Mouse (Mus musculus): ENCODE data around the gene Stx1b. TPM values are rescaled to one million over a fixed set of nuclear protein-coding genes. Genes with fewer than 3 reads are reported as not detected.

Stx1b gene
- total and polyA plus RNA-seq, 3 experiments = 0.15 to 0.56 TPM; not detected in 1

GRCm38 (mm10) chr7:127763642-127764041 lies 60.7 kb downstream of the Stx1b start (continued):
- TF ChIP-seq RAD21 (IDR thresholded peaks at IDR 0.05; ENCODE audit: low read depth, low read length) (no peak), GATA1 (IDR thresholded peaks at IDR 0.05; ENCODE audit: low read depth, low read length) (peak; percentile 68), SMC3 (IDR thresholded peaks at IDR 0.05; ENCODE audit: low read depth, low read length) (no peak), POLR2AphosphoS5 (IDR thresholded peaks at IDR 0.05; ENCODE audit: borderline replicate concordance, low read depth, low read length) (no peak), MAX (IDR thresholded peaks at IDR 0.05; ENCODE audit: low read length) (no peak), CHD2 (IDR thresholded peaks at IDR 0.05; ENCODE audit: low read length) (no peak), NRF1 (IDR thresholded peaks at IDR 0.05; ENCODE audit: insufficient read depth, low read depth, low read length, poor library complexity, severe bottlenecking) (no peak), TAL1 (IDR thresholded peaks at IDR 0.05; ENCODE audit: low read length) (no peak), ZC3H11A (IDR thresholded peaks at IDR 0.05; ENCODE audit: low read depth, low read length) (no peak), RCOR1 (IDR thresholded peaks at IDR 0.05; ENCODE audit: low read depth, low read length) (no peak), SIN3A (IDR thresholded peaks at IDR 0.05; ENCODE audit: low read length) (peak; percentile 55; the same call in 1 of the 2 replicates)

- no peak overlapping the region for H3K4me3 ChIP-seq (ENCODE audit: control insufficient read depth in 1 of 2, insufficient read depth in 1 of 2, low read depth in 2 of 2, low read length in 2 of 2)
- H3K4me1 ChIP-seq (ENCODE audit: control insufficient read depth in 1 of 2, insufficient read depth in 2 of 2, low read length in 2 of 2) = peaks cover 13 to 22% of the 10 kb centered on the region in 2 experiments
- no peak overlapping the region for H3K27ac ChIP-seq (ENCODE audit: control insufficient read depth, low read depth, low read length)
- DNase-seq (ENCODE audit: low read depth, low spot score) = peak; percentile 73
- peak; percentile 57 for TF ChIP-seq ZC3H11A (IDR thresholded peaks at IDR 0.05; ENCODE audit: low read depth, low read length)
- peak; percentile 74 for TF ChIP-seq SMC3 (IDR thresholded peaks at IDR 0.05; ENCODE audit: low read depth, low read length)
- peak; percentile 81 for TF ChIP-seq RAD21 (IDR thresholded peaks at IDR 0.05; ENCODE audit: low read depth, low read length)
- TF ChIP-seq SIN3A (IDR thresholded peaks at IDR 0.05; ENCODE audit: low read length) = no peak
- TF ChIP-seq ETS1 (IDR thresholded peaks at IDR 0.05; ENCODE audit: low read depth, low read length) = no peak
- peak; percentile 84 to 95 (median 93) for TF ChIP-seq CTCF (IDR thresholded peaks at IDR 0.05 in 2 of 3, conservative IDR thresholded peaks at IDR 0.05 in 1 of 3; ENCODE audit: control insufficient read depth in 1 of 3, insufficient read depth in 1 of 3, low read depth in 2 of 3, low read length in 3 of 3, poor library complexity in 1 of 3, severe bottlenecking in 1 of 3)
- no peak overlapping the region for H3K9ac ChIP-seq (ENCODE audit: control insufficient read depth, low read depth, low read length, poor library complexity, severe bottlenecking)
- peaks cover 0 to 17% of the 10 kb centered on the region in 2 experiments; a peak in 2 of 4 replicates for H3K36me3 ChIP-seq (ENCODE audit: control insufficient read depth in 1 of 2, insufficient read depth in 2 of 2, low read length in 2 of 2)
- H3K79me2 ChIP-seq (ENCODE audit: control insufficient read depth, insufficient read depth, low read length, poor library complexity) = no peaks in the 10 kb centered on the region
- H3K9me3 ChIP-seq (replicated peaks; ENCODE audit: insufficient read depth, low read length) = no peaks in the 10 kb centered on the region
- H3K27me3 ChIP-seq (ENCODE audit: control insufficient read depth in 1 of 2, insufficient read depth in 2 of 2, low read length in 2 of 2) = no peaks in the 10 kb centered on the region
Observed at GRCm38 (mm10) chr7:127761026-127761425, 63.3 kb downstream of the Stx1b start.

- Histone ChIP-seq H3K4me3 (ENCODE audit: control insufficient read depth in 1 of 2, insufficient read depth in 1 of 2, low read depth in 2 of 2, low read length in 2 of 2) (no peak overlapping the region), H3K27ac (ENCODE audit: control insufficient read depth, low read depth, low read length) (no peak overlapping the region), H3K27me3 (ENCODE audit: control insufficient read depth in 1 of 2, insufficient read depth in 2 of 2, low read length in 2 of 2) (no peaks in the 10 kb centered on the region), H3K9ac (ENCODE audit: control insufficient read depth, low read depth, low read length, poor library complexity, severe bottlenecking) (no peak overlapping the region), H3K9me3 (replicated peaks; ENCODE audit: insufficient read depth, low read length) (no peaks in the 10 kb centered on the region), H3K79me2 (ENCODE audit: control insufficient read depth, insufficient read depth, low read length, poor library complexity) (no peaks in the 10 kb centered on the region), H3K4me1 (ENCODE audit: control insufficient read depth in 1 of 2, insufficient read depth in 2 of 2, low read length in 2 of 2) (peaks cover 13 to 22% of the 10 kb centered on the region in 2 experiments), H3K36me3 (ENCODE audit: control insufficient read depth in 1 of 2, insufficient read depth in 2 of 2, low read length in 2 of 2) (peaks cover 0 to 17% of the 10 kb centered on the region in 2 experiments; a peak in 2 of 4 replicates)
- DNase-seq (ENCODE audit: low read depth, low spot score) = no peak
- no peak for TF ChIP-seq MEF2A (IDR thresholded peaks at IDR 0.05; ENCODE audit: extremely low read depth, insufficient replicate concordance, low read depth, low read length, poor library complexity, severe bottlenecking)
- TF ChIP-seq ZC3H11A (IDR thresholded peaks at IDR 0.05; ENCODE audit: low read depth, low read length) = no peak
- TF ChIP-seq ZMIZ1 (IDR thresholded peaks at IDR 0.05; ENCODE audit: low read depth, low read length) = no peak
- TF ChIP-seq HCFC1 (IDR thresholded peaks at IDR 0.05; ENCODE audit: low read depth, low read length) = no peak
- no peak for TF ChIP-seq UBTF (IDR thresholded peaks at IDR 0.05; ENCODE audit: borderline replicate concordance, insufficient read depth, low read depth, low read length)
- no peak for TF ChIP-seq JUND (IDR thresholded peaks at IDR 0.05; ENCODE audit: low read depth, low read length)
- no peak for TF ChIP-seq MXI1 (IDR thresholded peaks at IDR 0.05; ENCODE audit: low read depth, low read length)
- TF ChIP-seq SMC3 (IDR thresholded peaks at IDR 0.05; ENCODE audit: low read depth, low read length) = no peak
- no peak for TF ChIP-seq ELF1 (IDR thresholded peaks at IDR 0.05; ENCODE audit: low read depth, low read length)
- no peak for TF ChIP-seq MYB (IDR thresholded peaks at IDR 0.05; ENCODE audit: low read depth, low read length)
- TF ChIP-seq POLR2A (IDR thresholded peaks at IDR 0.05; ENCODE audit: control insufficient read depth in 1 of 2, insufficient read depth in 1 of 2, low read depth in 1 of 2, low read length in 2 of 2, poor library complexity in 1 of 2) = no peak
- TF ChIP-seq TAL1 (IDR thresholded peaks at IDR 0.05; ENCODE audit: low read length) = no peak
- TF ChIP-seq NELFE (IDR thresholded peaks at IDR 0.05; ENCODE audit: low read depth, low read length) = no peak
- TF ChIP-seq KAT2A (conservative IDR thresholded peaks at IDR 0.05; ENCODE audit: low read depth, low read length) = no peak
- TF ChIP-seq MAX (IDR thresholded peaks at IDR 0.05; ENCODE audit: low read length) = no peak
- TF ChIP-seq POLR2AphosphoS5 (IDR thresholded peaks at IDR 0.05; ENCODE audit: borderline replicate concordance, low read depth, low read length) = no peak
Observed at GRCm38 (mm10) chr7:127760478-127760877, 63.9 kb downstream of the Stx1b start.

Measured in MEL (cell line).